Mouse (Mus musculus) granulocyte monocyte progenitor cell, adult 5-6 weeks (primary cell): ENCODE results near the gene Xndc1. TPM values are rescaled to one million over a fixed set of nuclear protein-coding genes. Genes with fewer than 3 reads are reported as not detected.
"Not testable (repeated sequence)": the region's sequence is repeated elsewhere in the genome, so short reads cannot be mapped to it uniquely, and the experiment has no call there.

Experiments
- ATAC-seq: replicated peaks from 2 replicates; pipeline ENCODE4 v1.8.0; 2016; ENCODE audit warnings: mild to moderate bottlenecking, moderate TSS enrichment, inconsistent platforms; ENCODE audit not compliant: poor library complexity, severe bottlenecking
- total RNA-seq, 2 experiments: library from RNA; stranded (forward) in 1 of 2; stranded (reverse) in 1 of 2; fragments of 200-712, 200-1000 nt in 1 of 2; fragments of >200 nt in 1 of 2; fragmentation: Nextera tagmentation in 1 of 2; gene quantifications; 2 replicates each; pipeline ENCODE4 v1.2.3; 2014 to 2017

Gene Xndc1
- 56.6 and 64.4 TPM in 2 replicates for total RNA-seq (2014; fragmentation: Nextera tagmentation)
- total RNA-seq (2017): 17.0 and 23.2 TPM in 2 replicates

DNA sequence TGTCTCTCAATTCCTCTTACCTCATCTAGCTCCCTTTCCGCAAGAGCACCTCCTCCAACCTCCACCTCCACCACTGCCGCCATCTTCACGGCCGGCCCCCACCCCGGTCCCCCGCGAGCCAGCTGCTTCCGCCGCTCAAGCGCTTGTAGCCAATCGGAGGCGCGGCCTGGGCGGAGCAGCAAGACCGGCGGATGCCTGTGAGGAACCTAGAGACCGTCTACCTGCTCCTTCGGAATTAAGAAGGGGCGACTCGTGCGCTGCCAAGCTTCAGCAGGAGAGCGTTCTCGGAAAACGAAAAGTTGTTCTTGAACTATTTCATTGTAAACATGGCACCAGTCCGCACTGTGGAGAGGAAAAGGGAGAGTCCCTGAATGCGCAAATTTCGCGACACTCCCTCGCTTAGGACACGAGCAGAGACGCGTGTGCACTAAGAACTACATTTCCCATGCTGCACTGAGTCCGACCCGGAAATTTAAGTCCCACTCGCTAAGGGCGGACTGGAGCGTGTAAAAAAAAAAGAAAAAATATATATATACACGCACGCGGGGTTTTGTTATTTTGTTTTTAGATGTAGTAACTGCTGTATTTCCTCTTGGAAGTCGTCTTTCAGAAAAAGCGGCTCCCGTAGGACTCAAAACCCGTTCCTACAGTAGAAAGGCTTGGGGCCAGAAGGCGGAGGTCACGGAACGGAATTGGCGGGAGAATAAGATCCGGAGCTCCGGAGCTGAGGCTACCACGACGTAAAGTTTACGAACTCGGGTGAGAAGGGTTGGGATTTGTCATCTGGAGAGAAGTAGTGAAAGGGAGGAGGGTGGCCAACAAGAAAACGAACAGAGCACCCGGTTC lies at the start of gene Xndc1, which contains the start of the genes Rnf121 and Xntrpc:
Xndc1 (plus strand) TSS at position 466 of the 846 bp plus-strand sequence.
Rnf121 (minus strand) TSS at position 424 of the 846 bp plus-strand sequence.
Xntrpc (plus strand) TSS at position 668 of the 846 bp plus-strand sequence.
- ATAC-seq: peak; percentile 97

DNA sequence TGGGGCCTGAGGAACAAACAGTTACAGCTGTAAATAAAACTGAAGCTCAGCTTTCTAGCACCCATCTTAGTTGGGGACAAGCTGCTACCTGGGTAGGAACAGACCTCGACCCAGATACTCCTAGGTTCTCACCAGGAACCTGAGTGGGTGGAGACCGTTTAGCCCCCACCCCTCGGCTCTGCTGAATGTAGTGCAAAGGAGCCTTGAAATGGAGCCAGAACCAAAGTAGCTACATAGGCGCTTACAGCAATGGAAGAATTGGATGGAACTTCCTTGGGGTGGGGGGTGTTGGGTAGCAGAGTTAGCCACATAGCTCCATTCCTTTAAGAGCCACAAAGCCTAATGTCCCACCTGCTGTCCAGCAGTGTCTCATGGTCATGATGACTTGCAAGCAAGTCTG lies 48.4 kb upstream of the Xndc1 start:
- no peak for ATAC-seq

DNA sequence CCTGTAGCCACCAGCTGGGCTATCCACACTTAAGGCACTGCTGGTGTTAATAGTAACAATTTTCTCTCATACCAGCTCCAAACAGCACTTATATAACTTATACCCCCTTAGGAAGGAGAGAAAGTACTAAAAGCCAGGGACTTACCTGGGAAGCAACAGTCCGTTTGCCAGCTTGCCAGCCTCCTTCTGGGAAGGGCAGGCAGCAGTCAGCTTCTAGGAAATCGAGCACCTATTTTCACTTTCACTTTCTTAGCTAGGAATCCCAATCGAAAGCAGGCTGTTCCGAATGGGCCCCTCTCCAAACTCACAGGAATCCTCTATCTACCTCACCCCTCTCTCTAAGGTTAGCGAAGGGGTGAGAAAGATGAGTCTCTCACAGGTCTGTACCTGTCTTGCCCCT lies 47.9 kb upstream of the Xndc1 start:
- ATAC-seq: peak; percentile 29

DNA sequence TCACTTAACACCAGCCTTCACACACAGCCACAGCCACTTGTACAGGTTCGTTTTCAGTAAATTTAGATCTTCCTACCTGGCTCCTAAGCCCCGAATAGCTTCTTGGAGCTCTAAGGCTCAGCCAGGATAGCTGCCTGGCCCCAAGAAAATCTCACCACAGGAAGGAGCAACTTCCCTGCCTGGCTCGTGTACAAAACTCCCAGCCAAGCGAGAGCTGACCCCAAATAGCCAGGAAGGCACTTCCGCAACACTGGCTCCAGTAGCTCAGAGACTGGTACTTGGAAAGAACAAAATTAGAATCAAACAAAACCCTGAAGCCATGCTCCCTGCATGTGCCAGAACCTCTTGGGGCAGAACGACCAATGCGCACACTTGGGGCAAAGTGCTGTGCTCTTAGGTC lies 47.3 kb upstream of the Xndc1 start:
- no peak for ATAC-seq

DNA sequence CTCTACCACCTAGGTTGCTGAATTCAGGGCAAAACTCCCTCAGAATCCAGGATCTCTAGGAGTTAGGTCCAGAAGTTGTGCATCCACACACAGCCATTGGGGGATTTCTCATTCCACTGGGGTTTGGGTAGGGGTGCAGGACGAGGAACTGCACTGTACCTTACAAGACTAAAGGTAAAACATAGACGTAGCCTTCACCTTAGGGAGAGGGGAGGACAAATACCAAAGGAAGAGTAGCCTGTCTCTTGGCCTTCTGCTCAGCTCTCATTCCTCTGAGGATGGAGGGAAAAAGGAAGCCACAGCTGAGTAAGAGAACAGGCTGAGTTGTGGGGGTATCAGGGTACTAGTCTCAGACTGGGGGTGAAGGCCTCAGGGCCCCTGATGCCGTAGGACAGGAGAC lies 46.7 kb upstream of the Xndc1 start, which contains the start of gene Il18bp:
Il18bp (minus strand) TSS at position 101 of the 400 bp plus-strand sequence.
- ATAC-seq: no peak

DNA sequence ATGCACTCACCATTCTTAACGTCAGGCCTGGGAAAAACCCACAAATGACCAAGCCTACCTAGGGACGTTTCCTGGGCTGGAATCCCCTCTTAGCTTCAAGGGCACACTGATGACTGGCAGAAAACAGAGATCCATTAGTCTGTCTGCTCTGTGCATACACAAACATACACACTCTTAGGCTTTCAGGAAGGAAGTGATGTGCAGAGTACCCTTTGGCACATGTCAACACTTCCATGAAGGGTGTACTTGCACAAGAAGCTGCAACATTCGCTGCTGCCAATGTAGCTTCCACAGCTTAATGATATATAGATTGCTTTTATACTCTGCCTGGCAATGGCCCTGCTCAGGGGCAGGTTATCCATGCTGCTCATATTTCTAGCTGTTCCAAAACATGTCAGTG lies 45.9 kb upstream of the Xndc1 start:
- ATAC-seq: peak; percentile 67

DNA sequence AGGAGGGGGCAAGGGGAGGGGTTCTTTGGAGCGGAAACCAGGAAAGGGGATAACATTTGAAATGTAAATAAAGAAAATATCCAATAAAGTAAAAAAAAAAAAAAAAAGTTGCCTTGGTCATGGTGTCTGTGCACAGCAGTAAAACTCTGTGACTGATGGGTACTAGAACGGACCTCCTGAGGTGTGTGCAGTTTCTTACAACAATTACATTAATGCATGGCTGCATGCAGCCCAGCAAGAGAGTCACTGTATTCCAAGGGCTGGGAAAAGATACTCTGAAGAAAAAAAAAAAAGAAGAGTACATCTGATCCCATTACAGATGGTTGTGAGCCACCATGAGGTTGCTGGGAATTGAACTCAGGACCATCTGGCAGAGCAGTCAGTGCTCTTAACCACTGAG lies 44.4 kb upstream of the Xndc1 start:
- not testable (repeated sequence) for ATAC-seq

DNA sequence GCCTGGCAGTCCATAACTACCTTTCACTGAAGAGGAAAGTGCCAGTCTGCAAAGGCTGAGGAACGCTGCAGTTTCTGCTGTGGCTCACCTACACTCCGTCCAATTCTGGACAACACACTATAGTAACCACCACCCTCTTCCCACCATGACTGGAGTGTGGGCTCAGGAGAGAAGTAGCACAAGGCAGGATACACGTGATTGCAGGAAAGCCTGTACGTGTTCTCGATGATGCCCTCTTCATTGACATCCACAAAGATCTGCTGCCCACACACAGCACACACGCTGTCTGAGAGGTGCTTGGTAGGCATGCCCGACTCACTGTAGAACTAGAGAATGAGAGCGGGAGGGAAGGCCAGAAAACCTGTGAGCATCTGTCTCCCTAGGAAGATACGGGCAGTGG lies 41.5 kb upstream of the Xndc1 start:
- ATAC-seq: no peak

DNA sequence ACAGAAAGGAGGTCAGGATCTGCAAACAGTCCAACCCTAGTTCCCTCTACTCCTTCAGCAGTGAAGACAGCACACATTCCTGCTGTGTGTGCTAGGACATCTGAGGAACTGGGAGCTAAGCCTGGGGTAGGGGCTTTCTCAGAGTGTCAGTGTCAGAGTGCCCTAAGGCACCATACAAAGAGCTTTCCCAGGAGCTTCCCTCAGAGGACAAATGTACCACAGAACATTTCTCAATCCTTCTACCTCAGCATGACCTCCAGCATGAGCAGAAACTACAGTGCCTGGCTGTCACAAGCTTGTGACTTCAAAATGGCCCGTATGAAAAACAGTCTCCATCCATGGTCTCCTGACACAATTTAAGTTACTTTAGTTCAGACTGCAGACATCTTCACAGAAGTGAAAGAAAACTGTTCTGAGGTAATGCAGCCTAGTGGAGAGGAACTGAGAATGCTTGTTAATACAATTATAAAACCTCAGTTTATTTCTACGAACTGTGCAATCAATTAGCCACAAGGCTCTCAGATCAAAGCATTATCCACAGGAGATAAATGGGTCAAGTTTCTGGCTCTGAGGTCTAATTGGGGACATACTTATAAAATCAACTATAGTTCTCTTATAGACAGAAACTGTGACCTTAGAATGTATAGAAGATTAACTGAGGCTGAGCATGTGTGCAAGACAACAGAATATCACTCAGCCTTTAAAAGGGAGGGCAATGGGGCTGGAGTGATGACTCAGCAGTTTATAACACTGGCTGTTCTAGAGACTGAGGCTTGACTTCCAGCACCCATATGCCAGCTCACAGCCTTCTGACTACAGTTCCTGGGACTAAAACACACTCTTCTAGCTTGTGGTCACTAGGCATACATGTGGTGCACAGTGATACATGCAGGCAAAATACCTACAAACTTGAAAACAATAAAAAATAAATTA lies 39.9 kb upstream of the Xndc1 start:
- ATAC-seq: peak; percentile 78

DNA sequence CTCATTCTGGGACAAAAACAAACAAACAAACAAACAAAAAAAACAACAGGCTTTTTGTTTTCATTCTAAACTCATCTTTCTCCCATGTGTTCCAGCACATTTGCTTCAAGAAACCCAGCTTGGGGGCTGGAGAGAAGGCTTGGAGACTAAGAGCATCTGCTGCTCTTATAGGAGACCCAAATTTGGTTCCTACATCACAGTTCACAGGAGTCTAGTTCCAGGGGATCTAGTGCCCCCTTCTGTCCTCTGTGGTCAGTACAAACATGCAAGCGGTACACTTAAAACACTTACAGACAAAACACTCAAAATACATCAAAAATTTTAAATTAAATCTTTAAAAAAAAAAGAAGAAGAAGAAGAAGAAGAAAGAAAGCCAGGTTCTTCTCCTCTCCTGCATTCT lies 30.4 kb upstream of the Xndc1 start:
- ATAC-seq: no peak

DNA sequence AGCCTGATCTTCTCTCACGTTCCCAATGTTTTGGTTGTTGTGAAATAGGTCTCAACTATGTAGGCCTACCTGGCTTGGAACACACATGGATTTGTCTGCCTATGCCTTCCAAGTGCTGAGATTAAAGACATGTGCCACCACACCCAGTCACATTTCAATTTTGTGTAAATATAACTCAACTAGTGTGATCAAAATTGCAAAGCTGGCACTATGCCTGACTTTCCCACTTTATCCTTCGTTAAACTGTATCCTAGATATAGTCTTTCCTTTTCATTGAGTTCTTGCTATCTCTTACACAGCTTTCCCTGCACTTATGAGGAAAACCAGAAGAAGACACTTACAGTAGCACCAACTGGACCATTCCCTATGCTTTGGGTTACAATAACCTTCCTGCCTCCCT lies 29.8 kb upstream of the Xndc1 start:
- ATAC-seq: no peak

DNA sequence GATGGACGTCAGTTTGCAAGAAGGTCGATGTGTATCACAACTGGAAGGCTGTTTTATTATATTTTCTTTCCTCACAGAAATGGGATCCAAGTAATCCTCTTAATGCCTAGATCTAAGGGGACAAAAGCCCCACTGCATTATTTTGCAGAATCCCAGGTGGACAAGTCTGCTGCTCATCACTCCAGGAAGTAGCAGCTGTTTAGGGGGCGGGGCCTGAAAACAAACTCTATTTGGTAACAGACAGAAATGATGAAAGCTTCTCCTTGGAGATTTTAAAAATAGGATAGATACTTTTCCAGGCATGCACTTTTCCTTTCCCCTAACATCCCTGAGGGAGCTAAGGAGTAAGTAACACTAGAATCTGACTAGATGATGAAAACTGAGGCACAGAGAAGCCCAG lies 28.0 kb upstream of the Xndc1 start:
- ATAC-seq: no peak

DNA sequence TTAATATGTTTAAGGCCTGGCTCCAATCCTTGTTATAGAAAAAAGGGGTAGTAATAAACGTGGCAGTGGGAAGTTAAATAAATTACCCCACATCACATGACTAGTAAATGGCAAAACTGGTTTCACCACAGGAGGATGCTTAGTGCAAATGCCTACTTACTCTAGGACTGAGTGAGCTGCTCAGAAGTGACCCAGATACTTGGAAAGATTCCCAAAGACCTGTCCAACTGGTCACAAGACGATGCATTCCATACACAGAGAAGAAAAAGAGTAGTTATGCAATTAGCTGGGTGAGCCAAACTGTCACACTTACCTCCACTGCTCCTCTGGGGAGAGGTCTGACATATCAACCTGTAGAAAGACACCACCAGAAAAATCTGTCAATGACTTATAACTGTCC lies 23.0 kb upstream of the Xndc1 start:
- no peak for ATAC-seq

DNA sequence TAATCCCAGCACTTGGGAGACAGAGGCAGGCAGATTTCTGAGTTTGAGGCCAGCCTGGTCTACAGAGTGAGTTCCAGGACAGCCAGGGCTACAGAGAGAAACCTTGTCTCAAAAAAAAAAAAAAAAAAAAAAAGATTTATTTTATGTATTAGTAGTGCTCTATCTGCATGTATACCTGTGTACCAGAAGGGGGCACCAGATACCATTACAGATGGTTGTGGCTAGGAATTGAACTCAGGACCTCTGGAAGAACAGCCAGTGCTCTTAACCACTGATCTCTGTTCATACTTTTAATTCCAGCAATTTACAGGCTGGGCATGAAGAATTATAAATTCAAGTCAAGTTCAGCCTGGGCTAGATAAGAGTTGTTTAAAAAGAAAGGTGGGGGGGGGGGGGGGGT lies 16.8 kb upstream of the Xndc1 start:
- not testable (repeated sequence) for ATAC-seq

DNA sequence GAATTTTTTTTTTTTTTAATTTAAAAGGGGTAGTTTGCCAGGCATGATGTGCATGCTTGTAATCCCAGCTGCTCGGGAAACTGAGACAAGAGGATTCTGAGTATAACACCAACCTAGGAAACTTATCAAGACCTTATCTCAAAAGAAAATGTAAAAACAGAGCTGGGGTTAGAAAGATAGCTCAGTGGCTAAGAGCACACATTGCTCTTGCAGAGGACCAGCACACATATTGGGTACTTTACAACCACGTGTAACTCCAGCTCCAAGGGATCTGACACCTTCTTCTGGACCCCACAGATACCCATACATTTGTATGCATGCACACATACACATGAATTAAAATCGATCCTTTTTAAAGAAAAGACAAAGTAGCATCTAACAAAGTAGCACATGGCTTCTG lies 4.0 kb upstream of the Xndc1 start:
- ATAC-seq: no peak

DNA sequence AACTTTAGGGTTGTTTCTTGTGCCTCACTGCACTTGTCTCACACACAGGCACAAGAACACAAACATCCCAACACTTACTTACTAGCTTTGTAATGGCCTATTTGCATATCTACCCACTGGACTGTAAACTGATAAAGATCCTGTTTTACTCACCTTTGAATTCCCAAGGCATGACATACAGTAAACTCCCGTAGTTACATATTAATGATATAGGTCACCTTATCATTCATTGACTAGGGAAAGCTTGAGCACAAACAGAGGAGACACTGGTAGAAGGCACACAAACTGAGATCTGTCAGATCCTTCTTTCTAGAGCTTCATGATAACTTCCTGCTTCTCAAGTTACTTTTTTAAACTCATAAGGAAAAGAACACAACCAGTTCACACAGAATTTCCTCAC lies 3.1 kb upstream of the Xndc1 start:
- no peak for ATAC-seq

DNA sequence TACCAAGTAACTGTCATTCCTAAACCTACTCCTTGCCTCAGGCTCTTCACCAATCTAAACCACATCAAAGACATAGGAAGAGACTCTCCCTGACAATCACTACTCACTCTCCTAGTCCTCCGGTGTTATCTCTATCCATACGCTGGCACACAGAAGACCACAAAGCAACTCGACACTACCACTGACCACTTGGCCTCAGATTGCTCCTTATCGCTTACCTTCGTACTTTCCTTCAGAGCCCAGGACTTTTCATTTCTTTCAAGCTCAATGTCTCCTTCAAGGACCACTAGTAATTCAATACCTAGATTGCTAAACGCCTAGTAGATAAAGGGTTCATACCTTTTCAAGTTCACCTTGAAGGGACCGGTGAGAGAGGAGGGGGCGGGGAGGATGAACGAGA lies 1.4 kb upstream of the Xndc1 start:
- no peak for ATAC-seq

DNA sequence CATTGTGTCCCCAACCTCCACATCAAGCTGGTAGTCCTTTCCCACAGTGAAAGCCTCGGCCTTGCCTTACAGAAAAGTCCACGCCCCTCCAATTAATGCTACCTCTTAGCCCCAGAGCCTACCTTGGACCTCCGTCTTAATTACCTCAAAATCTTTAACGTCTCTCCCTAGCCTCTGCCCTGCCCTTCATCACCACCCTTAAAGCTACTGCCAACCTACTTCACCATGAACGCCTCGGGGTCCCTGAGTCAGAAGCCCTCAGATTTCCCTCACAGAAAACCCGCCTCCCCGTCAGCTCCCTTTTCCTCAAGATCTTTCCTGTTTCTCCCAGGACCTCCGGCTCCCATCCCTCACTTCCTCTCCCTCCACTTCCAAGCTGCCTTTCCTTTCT lies 661 bp upstream of the Xndc1 start:
- no peak for ATAC-seq

DNA sequence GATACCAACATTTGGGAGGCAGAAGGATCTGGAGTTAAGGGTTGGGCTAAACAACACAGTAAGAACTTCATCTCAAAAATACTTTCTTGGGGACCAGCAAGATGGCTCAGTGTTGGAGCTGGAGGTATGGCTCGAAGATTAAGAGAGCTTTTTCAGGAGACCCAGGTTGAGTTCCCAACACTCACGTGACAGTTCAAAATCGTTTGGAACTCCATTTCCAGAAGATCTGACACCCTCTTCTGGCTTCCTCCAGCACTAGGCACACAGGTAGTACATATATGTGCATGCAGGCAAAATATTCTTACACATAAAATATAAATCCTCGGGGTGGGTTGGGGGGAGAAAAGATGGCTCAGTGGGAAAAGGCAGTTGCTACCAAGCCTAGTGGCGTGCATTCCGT lies 1.1 kb downstream of the Xndc1 start:
- ATAC-seq: no peak

DNA sequence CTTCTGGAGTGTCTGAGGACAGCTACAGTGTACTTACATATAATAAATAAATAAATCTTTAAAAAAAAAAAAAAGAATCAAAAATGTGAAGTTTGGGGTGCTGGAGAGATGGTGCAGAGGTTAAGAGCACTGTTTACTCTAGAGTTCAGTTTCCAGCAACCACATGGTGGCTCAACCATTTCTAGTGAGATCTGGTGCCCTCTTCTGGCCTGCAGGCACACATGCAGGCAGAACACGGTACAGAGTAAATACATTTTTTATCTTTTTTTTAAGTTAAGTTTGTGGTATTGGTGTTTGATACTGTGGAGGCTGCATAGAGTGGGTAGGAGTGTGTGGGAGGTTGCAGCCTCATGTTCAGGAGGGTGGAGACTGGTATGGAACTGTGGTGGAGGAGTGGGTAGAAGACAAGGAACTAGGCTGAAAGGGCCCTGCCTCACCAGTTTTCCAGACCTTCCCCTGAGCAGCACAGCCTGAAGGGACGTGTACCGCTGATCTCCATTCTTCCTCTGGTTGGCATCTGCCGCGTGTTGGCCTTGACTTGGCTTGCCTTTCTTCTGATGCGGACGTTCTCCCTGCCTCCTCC lies 11.5 kb downstream of the Xndc1 start:
- ATAC-seq: peak; percentile 50; the same call in 1 of the 2 replicates

DNA sequence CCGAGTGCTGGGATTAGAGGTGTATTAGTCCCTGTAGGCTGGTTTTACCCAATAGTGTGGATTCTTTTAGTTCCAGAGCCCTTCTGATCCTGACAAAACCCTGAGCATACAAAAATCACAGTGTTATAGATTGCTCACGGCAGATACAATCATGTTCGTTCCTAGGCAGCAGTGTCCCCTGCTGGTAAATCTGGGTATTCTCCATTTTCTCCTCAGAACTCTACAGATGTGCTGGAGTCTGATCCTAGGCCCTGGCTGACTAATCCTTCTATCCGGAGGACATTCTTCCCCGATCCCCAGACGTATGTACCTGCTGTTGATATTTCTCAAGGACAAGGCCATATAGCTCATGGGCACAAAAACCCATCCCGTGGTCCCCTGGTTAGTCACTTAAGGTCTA lies 13.2 kb downstream of the Xndc1 start:
- ATAC-seq: peak; percentile 33; the same call in 1 of the 2 replicates
